In genomic region chr11:49621953-49622352, GRCm38 (mm10) we compare ENCODE assay signal across 27 mouse cellular contexts. TPM values are rescaled to one million over a fixed set of nuclear protein-coding genes. Genes with fewer than 3 reads are reported as not detected.
A peak's percentile ranks its signal among the peaks of the same experiment; 100 is the strongest.
DNase-seq lines count a peak whose midpoint lies in the region; ATAC-seq and TF ChIP-seq lines count a peak whose summit lies in the region.
"Had no signal": no experiment of that assay in that cellular context is flagged by ENCODE, and none has a peak within 500 bp of the region (broad histone marks: within the 10 kb centered on the region; RNA-seq: fewer than 3 reads in every experiment).

No protein-coding gene starts in this region.

- H3K4me2 ChIP-seq in heart, embryonic 12.5 days: no peak overlapping the region
- no peak overlapping the region for H3K4me2 ChIP-seq in heart, embryonic 11.5 days
- H3K4me2 ChIP-seq: embryonic facial prominence, embryonic 12.5 days; forebrain, embryonic 13.5 days had no signal

- H3K36me3 ChIP-seq in heart, embryonic 12.5 days: peaks cover 10% of the 10 kb centered on the region; the same call in 1 of the 2 replicates
- no peaks in the 10 kb centered on the region for H3K36me3 ChIP-seq in heart, embryonic 11.5 days (ENCODE audit: control insufficient read depth, insufficient read depth, low read length)
- H3K36me3 ChIP-seq in kidney, adult 2 months (ENCODE audit: control insufficient read depth, insufficient read depth, low read length): no peaks in the 10 kb centered on the region
- H3K36me3 ChIP-seq: embryonic facial prominence, embryonic 10.5 days; embryonic facial prominence, embryonic 12.5 days; G1E had no signal

- peaks cover 14% of the 10 kb centered on the region; the same call in 1 of the 2 replicates for H3K27me3 ChIP-seq in heart, embryonic 12.5 days (replicated peaks)
- no peaks in the 10 kb centered on the region; the same call in 1 of the 2 replicates for H3K27me3 ChIP-seq in heart, embryonic 11.5 days (ENCODE audit: control insufficient read depth, insufficient read depth, low read length)
- H3K27me3 ChIP-seq in kidney, adult 2 months (replicated peaks; ENCODE audit: control insufficient read depth, insufficient read depth, low read length): no peaks in the 10 kb centered on the region
- H3K27me3 ChIP-seq: embryonic facial prominence, embryonic 12.5 days; Patski had no signal

- peak; percentile 95 for DNase-seq in heart, adult 11 months
- DNase-seq in heart, adult 9 months (ENCODE audit: low spot score in 2 of 2): peak; percentile 8 to 53
- DNase-seq in kidney, adult 2 months: peak; percentile 43
- no peak for DNase-seq in kidney, postnatal 10 days
- DNase-seq in kidney, postnatal 14 days: peak; percentile 24
- DNase-seq in kidney, adult 9 months: no peak
- DNase-seq: adrenal gland, adult 8-10 months; adrenal gland, postnatal 14 days; adrenal gland, postnatal 36 days; B cell, adult 2 months; cerebellum, adult 11-12 months; cerebellum, adult 2 months; cerebellum, adult 9-10 months; cerebellum, postnatal 10 days; cerebellum, postnatal 25 days had no signal

- H3K9ac ChIP-seq in heart, embryonic 12.5 days: no peak overlapping the region
- H3K9ac ChIP-seq in heart, embryonic 11.5 days (ENCODE audit: low read depth, low read length): no peak overlapping the region
- H3K9ac ChIP-seq: embryonic facial prominence, embryonic 12.5 days; forebrain, embryonic 13.5 days had no signal

- ATAC-seq in heart, embryonic 12.5 days (ENCODE audit: insufficient number of reproducible peaks, low FRiP score): no peak
- no peak for ATAC-seq in heart, embryonic 11.5 days (replicated peaks; ENCODE audit: insufficient number of reproducible peaks, low FRiP score, low TSS enrichment)
- ATAC-seq: activated CD4-positive, CD25-positive, alpha-beta regulatory T cell, adult 4 months; CD4-positive, CD25-positive, alpha-beta regulatory T cell, adult 4 months; forebrain, embryonic 13.5 days; Patski had no signal

- peaks cover 9% of the 10 kb centered on the region; the same call in 1 of the 2 replicates for H3K4me1 ChIP-seq in heart, embryonic 12.5 days (replicated peaks)
- no peaks in the 10 kb centered on the region for H3K4me1 ChIP-seq in heart, embryonic 11.5 days (ENCODE audit: control insufficient read depth, insufficient read depth, low read length)
- H3K4me1 ChIP-seq in kidney, adult 2 months (ENCODE audit: control insufficient read depth, insufficient read depth, low read length): no peaks in the 10 kb centered on the region
- H3K4me1 ChIP-seq: embryonic facial prominence, embryonic 12.5 days; forebrain, embryonic 13.5 days had no signal

- no peaks in the 10 kb centered on the region for H3K9me3 ChIP-seq in heart, embryonic 12.5 days (replicated peaks)
- H3K9me3 ChIP-seq in heart, embryonic 11.5 days (replicated peaks; ENCODE audit: control insufficient read depth, low read length): no peaks in the 10 kb centered on the region
- H3K9me3 ChIP-seq: embryonic facial prominence, embryonic 10.5 days; embryonic facial prominence, embryonic 12.5 days; forebrain, embryonic 13.5 days; G1E had no signal

- TF ChIP-seq POLR2A in kidney, adult 2 months (IDR thresholded peaks at IDR 0.05; ENCODE audit: low read depth, low read length): no peak

- TF ChIP-seq CTCF in kidney, adult 2 months (conservative IDR thresholded peaks at IDR 0.05; ENCODE audit: insufficient read depth, insufficient read length, low read depth, low read length): no peak

- H3K4me3 ChIP-seq in heart, embryonic 12.5 days: no peak overlapping the region
- no peak overlapping the region for H3K4me3 ChIP-seq in heart, embryonic 11.5 days (ENCODE audit: low read depth, low read length)
- no peak overlapping the region for H3K4me3 ChIP-seq in kidney, adult 2 months (ENCODE audit: insufficient read depth, low read depth, low read length)
- H3K4me3 ChIP-seq: embryonic facial prominence, embryonic 10.5 days; embryonic facial prominence, embryonic 12.5 days; forebrain, embryonic 13.5 days had no signal

- no peak overlapping the region for H3K27ac ChIP-seq in heart, embryonic 12.5 days (ENCODE audit: poor library complexity, severe bottlenecking)
- no peak overlapping the region for H3K27ac ChIP-seq in heart, embryonic 11.5 days (ENCODE audit: low read depth, low read length)
- H3K27ac ChIP-seq in kidney, adult 2 months (ENCODE audit: insufficient read depth, low read depth, low read length): no peak overlapping the region
- H3K27ac ChIP-seq: embryonic facial prominence, embryonic 10.5 days; embryonic facial prominence, embryonic 12.5 days; forebrain, embryonic 13.5 days had no signal

- 80% methylated on average over 5 of the region's 5 CpGs for WGBS in heart, embryonic 12.5 days
- 77% methylated on average over 5 of the region's 5 CpGs for WGBS in heart, embryonic 11.5 days (ENCODE audit: insufficient replicate concordance)
- 66% methylated on average over 5 of the region's 5 CpGs for WGBS in kidney, adult 2 months

RNA-seq across cellular contexts. Expression of gene Flt4, which starts 12.9 kb away (rescaled TPM):
- 8.3 and 8.6 TPM in 2 replicates for polyA plus RNA-seq in heart, embryonic 12.5 days (2016; fragmentation: Nextera tagmentation; extraction: Ambion mirVana)
- polyA plus RNA-seq in heart, embryonic 11.5 days (2014; fragmentation: Nextera tagmentation; extraction: Ambion mirVana): 6.3 and 7.6 TPM in 2 replicates
- 9.7 and 9.9 TPM in 2 replicates for polyA plus RNA-seq in kidney, adult 2 months (2012; rRNA removed)
- polyA plus RNA-seq: activated CD4-positive, CD25-positive, alpha-beta regulatory T cell, adult 4 months; CD4-positive, CD25-positive, alpha-beta regulatory T cell, adult 4 months had no signal

RNA-seq across cellular contexts. Expression of gene Scgb3a1, which starts 41.5 kb away (rescaled TPM):
- polyA plus RNA-seq in heart, embryonic 12.5 days (2016; fragmentation: Nextera tagmentation; extraction: Ambion mirVana): 0.40 TPM in 1 of 2 replicates, not detected in the other
- 0.86 and 1.1 TPM in 2 replicates for polyA plus RNA-seq in heart, embryonic 11.5 days (2014; fragmentation: Nextera tagmentation; extraction: Ambion mirVana)
- not detected in 2 replicates for polyA plus RNA-seq in kidney, adult 2 months (2012; rRNA removed)
- polyA plus RNA-seq: cerebellum, adult 2 months; cortical plate, adult 2 months; embryonic facial prominence, embryonic 10.5 days; embryonic facial prominence, embryonic 12.5 days; embryonic facial prominence, embryonic 14.5 days; forebrain, embryonic 11.5 days; forebrain, embryonic 13.5 days; G1E; Patski had no signal

Comparison
In these comparisons a context has a peak if more than half of its experiments do, and no peak if none do; other contexts are left out.
1. DNase-seq: peak in heart, adult 11 months (single experiment), heart, adult 9 months (2 of 2), kidney, adult 2 months (single experiment) and kidney, postnatal 14 days (single experiment); none in kidney, postnatal 10 days (single experiment) and kidney, adult 9 months (single experiment).